Mouse (Mus musculus) small intestine, adult 2 months (tissue): ENCODE data around the gene Cnnm4. TPM values are rescaled to one million over a fixed set of nuclear protein-coding genes. Genes with fewer than 3 reads are reported as not detected.

Experiments used
- H3K27ac ChIP-seq: fragments of 200-500 bp; 2 replicates; pipeline ENCODE4 v1.5.1; 2012; ENCODE audit warnings: low read depth, low read length, control low read depth, inconsistent platforms; ENCODE audit not compliant: insufficient read depth
- H3K27me3 ChIP-seq: fragments of 200-500 bp; 2 replicates; pipeline ENCODE4 v1.6.1; 2012; ENCODE audit warnings: mild to moderate bottlenecking, moderate library complexity, low read length, inconsistent platforms; ENCODE audit not compliant: control insufficient read depth, insufficient read depth
- H3K36me3 ChIP-seq: fragments of 200-500 bp; 2 replicates; pipeline ENCODE4 v1.6.1; 2012; ENCODE audit warnings: mild to moderate bottlenecking, low read length, control low read depth, inconsistent platforms; ENCODE audit not compliant: control insufficient read depth, insufficient read depth
- H3K4me1 ChIP-seq: fragments of 200-500 bp; 2 replicates; pipeline ENCODE4 v1.6.1; 2012; ENCODE audit warnings: low read length, inconsistent platforms, mixed read lengths; ENCODE audit not compliant: control insufficient read depth, insufficient read depth, insufficient read length
- H3K4me3 ChIP-seq: fragments of 200-500 bp; 2 replicates; pipeline ENCODE4 v1.5.1; 2012; ENCODE audit warnings: low read depth, mild to moderate bottlenecking, control low read depth, inconsistent platforms, low read length, moderate library complexity
- CTCF ChIP-seq: fragments of 200-500 bp; IDR thresholded peaks from 2 replicates; pipeline ENCODE4 v1.5.1; 2012; ENCODE audit warnings: low read depth, mild to moderate bottlenecking, control low read depth, inconsistent platforms, low read length, moderate library complexity, mixed read lengths; ENCODE audit not compliant: insufficient replicate concordance, insufficient read length; ENCODE audit errors: extremely low read depth
- POLR2A ChIP-seq: fragments of 200-500 bp; IDR thresholded peaks from 2 replicates; pipeline ENCODE4 v1.6.1; 2012; ENCODE audit warnings: low read depth, mild to moderate bottlenecking, control low read depth, inconsistent platforms, low read length, moderate library complexity
- WGBS: fragments of 180-500 bp; shearing (Covaris S2); methylation state at CpG from one replicate; pipeline ENCODE4 v1.1.7; 2018; 5-methylcytosine and 5-hydroxymethylcytosine counted together
- polyA plus RNA-seq: library from polyadenylated mRNA; depleted of rRNA; stranded (reverse); fragments of >200 nt; gene quantifications from 2 replicates; pipeline ENCODE4 v1.2.3, GENCODE M21; 2012; rRNA removed

Cnnm4 gene
- polyA plus RNA-seq, 1 experiment: 107 TPM

- TF ChIP-seq POLR2A (peak; percentile 55), CTCF (peak; percentile 73; the same call in 1 of the 2 replicates)
- Histone ChIP-seq H3K4me3 (peak overlapping the region; percentile 73), H3K4me1 (peaks cover 5% of the 10 kb centered on the region; the same call in 1 of the 2 replicates), H3K36me3 (peaks cover 3% of the 10 kb centered on the region; the same call in 1 of the 2 replicates), H3K27ac (peak overlapping the region; percentile 73), H3K27me3 (peaks cover 12% of the 10 kb centered on the region)
- under 1% methylated on average over 52 of the region's 52 CpGs for WGBS
These were observed 85.4 kb downstream of the Cnnm4 start for GRCm38 (mm10) chr1:36556553-36557456.

GRCm38 (mm10) chr1:36557457-36558011, 86.1 kb downstream of the Cnnm4 start:
- Histone ChIP-seq H3K27me3 (peaks cover 12% of the 10 kb centered on the region), H3K36me3 (no peaks in the 10 kb centered on the region; the same call in 1 of the 2 replicates), H3K4me1 (peaks cover 5% of the 10 kb centered on the region; the same call in 1 of the 2 replicates), H3K4me3 (peak overlapping the region; percentile 73), H3K27ac (peak overlapping the region; percentile 73)
- TF ChIP-seq CTCF: no peak
- under 1% methylated on average over 48 of the region's 48 CpGs for WGBS

Other genes starting within 250 kb of the Cnnm4 start
- gene Uggt1, start 226.9 kb upstream of the Cnnm4 start, polyA plus RNA-seq: 6.2 and 11.7 TPM in 2 replicates
- gene Neurl3, start 196.9 kb upstream of the Cnnm4 start, polyA plus RNA-seq: 105 and 170 TPM in 2 replicates
- gene Arid5a, start 163.9 kb upstream of the Cnnm4 start, polyA plus RNA-seq: 4.0 and 11.1 TPM in 2 replicates
- 18.5 and 40.8 TPM in 2 replicates for gene Kansl3, start 102.4 kb upstream of the Cnnm4 start, polyA plus RNA-seq
- not detected in 2 replicates for gene Fer1l5, start 99.3 kb upstream of the Cnnm4 start, polyA plus RNA-seq
- gene Lman2l, start 26.3 kb upstream of the Cnnm4 start, polyA plus RNA-seq: 3.9 and 5.5 TPM in 2 replicates
- gene Cnnm3, start 40.2 kb downstream of the Cnnm4 start, polyA plus RNA-seq: 7.1 and 13.0 TPM in 2 replicates
- gene Ankrd23, start 65.3 kb downstream of the Cnnm4 start, polyA plus RNA-seq: 5.2 and 5.8 TPM in 2 replicates
- gene Gm42417, start 67.8 kb downstream of the Cnnm4 start, polyA plus RNA-seq: not detected in 2 replicates
- gene Ankrd39, start 75.8 kb downstream of the Cnnm4 start, polyA plus RNA-seq: 10.3 and 13.5 TPM in 2 replicates
- 3.4 and 6.0 TPM in 2 replicates for gene Sema4c, start 86.7 kb downstream of the Cnnm4 start, polyA plus RNA-seq
- 0.29 TPM in 1 of 2 replicates, not detected in the other for gene Fam178b, start 211.6 kb downstream of the Cnnm4 start, polyA plus RNA-seq
- 1,137 and 1,468 TPM in 2 replicates for gene Cox5b, start 219.8 kb downstream of the Cnnm4 start, polyA plus RNA-seq
- gene 4933424G06Rik, start 238.5 kb downstream of the Cnnm4 start, polyA plus RNA-seq: not detected in 2 replicates
- 61.6 and 81.6 TPM in 2 replicates for gene Actr1b, start 242.8 kb downstream of the Cnnm4 start, polyA plus RNA-seq